Mouse (Mus musculus): ENCODE results near the gene Pramef17.
"Not testable (repeated sequence)": the region's sequence is repeated elsewhere in the genome, so short reads cannot be mapped to it uniquely, and the experiment has no call there.

Pramef17 gene

DNA sequence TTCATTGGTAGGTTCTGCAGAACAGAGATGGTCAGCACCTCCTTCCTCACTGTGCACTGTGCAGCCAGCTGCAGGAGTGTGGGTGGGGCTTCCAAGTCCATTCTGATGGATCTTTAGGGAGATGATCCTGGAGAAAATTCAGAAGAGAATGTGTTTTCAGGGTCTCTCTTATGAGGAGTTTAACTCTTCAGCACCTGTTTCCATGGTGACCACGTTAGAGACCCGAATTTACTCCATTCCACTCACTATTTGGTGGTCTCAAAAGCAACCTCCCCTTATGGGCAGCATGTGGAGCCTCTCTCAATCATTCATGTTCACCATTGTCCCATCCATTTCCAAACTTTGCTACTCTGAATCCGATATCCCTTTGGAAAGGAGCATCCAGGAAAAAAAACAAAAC is at the start of gene Pramef17:
Gene Pramef17 (minus strand): TSS at position 101 of the 400 bp plus-strand sequence.
- DNase-seq, result not testable (repeated sequence)

DNA sequence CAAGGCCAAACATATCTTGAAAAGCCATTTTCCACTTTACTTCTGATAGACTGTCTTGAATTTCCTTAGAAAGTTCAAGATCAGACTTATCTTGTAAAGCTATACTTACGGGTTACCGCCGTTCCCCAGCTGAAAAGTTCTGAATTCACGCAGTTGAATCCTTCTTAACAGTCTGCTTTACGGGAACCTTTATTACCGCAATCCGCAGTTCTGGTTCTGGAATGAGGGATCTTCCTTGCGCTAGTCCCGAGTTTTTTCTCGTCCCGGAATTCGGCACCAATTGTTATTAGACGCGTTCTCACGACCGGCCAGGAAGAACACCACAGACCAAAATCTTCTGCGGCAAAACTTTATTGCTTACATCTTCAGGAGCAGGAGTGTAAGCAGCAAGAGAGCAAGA is 6.0 kb downstream of the Pramef17 start:
- DNase-seq, result peak; percentile 61 to 73

DNA sequence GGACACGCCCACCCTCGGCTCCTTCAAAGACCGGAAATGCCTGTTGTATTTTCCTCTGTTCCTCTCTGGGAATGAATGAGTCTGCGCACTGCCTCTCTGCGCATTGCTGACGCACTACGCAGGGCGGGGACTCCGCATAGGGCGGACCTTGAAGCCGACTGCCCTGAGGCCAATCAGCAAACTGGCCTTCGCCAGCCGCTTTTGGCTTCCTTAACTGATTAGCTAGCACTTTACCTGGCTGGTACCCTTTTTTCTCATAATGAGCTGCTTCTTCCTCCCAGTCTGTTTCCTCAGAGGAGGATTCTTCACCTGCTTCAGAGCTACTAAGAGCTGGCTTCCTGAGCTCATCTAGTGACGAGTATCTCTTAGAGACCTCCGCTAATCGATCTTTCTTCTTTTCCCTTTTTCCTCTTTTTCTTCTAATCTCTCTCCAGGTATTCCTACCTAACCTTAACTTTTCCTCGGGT is 6.7 kb downstream of the Pramef17 start:
- DNase-seq, result peak in 1 of 2 experiments; percentile 1

DNA sequence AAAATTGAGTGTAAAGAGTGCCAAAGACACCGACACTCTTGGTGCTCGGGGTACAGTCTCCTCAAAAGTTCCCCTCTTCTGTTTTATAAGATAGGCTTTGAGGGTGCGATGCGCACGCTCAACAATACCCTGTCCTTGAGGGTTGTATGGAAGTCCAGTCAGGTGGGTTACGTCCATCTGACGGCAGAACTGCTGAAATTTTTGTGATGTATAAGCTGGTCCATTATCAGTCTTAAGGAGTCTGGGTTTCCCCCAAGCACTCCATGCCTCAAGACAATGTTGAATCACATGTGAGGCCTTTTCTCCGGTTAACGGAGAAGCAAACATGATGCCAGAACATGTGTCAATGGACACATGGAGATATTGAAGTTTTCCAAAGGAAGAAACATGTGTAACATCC is 8.4 kb downstream of the Pramef17 start:
- peak; percentile 25 to 46 for DNase-seq

DNA sequence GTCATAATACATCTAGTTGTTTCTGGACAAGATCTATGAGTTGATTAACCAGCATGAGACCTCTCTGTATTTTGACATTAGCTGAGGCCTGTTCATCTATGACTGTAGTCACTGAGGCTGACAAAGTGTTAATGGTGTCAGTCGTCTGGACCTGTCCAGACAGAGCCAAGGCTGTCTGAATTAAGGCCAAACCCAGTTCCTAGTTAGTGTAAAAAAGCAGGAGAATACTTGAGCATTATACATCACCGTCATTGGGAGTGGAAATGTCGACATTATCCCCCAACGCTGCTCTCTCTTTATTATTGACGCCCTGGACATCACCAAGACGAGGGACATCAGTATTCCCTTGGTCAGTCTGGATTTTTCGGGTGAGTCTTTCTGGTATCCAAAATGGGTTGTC is 9.0 kb downstream of the Pramef17 start:
- not testable (repeated sequence) for DNase-seq

DNA sequence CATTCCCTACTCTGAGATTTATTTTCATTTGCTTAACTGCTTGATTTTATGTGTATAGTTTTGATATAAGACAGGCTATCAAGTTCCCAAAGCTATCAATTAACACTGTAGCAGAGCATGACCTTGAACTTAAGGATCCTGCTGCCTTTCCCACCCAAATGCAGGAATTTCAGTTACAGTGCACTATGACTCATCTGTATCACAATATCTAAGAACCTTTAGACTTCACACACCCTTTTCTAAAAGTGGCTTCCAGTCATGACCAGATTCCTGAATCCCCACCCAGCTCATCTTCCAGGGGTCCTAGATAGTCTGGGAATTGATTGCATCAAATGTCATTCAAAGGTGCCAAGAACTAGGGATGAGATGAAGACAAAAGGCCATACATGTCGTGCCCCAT is 10.7 kb downstream of the Pramef17 start:
- not testable (repeated sequence) for DNase-seq

DNA sequence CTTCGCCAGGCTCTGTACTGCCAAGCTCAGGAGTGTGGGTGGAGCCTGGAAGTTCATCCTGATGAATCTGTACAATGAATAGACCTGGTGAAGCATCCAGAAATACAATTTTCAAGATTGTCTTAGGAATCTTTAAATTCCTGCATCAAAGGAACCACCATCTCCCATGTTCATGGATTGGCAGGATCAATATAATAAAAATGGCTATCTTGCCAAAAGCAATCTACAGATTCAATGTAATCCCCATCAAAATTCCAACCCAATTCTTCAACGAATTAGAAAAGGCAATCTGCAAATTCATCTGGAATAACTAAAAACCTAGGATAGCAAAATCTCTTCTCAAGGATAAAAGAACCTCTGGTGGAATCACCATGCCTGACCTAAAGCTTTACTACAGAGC is 27.3 kb downstream of the Pramef17 start, which contains the start of gene Gm13101:
Gene Gm13101 (minus strand): TSS at position 101 of the 400 bp plus-strand sequence.
- not testable (repeated sequence) for DNase-seq

DNA sequence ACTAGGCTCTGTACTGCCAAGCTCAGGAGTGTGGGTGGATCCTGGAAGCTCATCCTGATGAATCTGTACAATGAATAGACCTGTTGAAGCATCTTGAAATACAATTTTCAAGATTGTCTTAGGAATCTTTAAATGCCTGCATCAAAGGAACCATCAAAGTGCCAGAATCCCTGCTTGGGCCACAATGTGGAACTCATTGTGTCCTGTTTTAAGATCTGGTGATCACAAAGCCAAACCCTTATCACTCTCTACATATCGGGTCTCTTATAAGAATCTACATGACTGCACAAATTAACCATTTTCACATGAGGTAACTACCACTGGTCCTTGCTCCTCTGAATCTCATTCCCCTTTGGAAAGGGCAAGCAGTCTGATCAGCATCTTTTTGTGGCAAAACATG is 43.3 kb downstream of the Pramef17 start, which contains the start of gene Pramef25:
Gene Pramef25 (minus strand): TSS at position 101 of the 400 bp plus-strand sequence.
- not testable (repeated sequence) for DNase-seq
